Mouse (Mus musculus) adrenal gland, postnatal 4 days (tissue): ENCODE measurements around the gene Nr1h4. TPM values are rescaled to one million over a fixed set of nuclear protein-coding genes. Genes with fewer than 3 reads are reported as not detected.
"Not testable (repeated sequence)": the region's sequence is repeated elsewhere in the genome, so short reads cannot be mapped to it uniquely, and the experiment has no call there.

Experiments used
- DNase-seq, 2 experiments: peaks; one replicate each; pipeline ENCODE4 v3.0.0; 2021 to 2022; ENCODE audit warnings: low spot score in 2 of 2, mixed read lengths in 2 of 2
- long read RNA-seq, 2 experiments: library from polyadenylated mRNA; stranded (forward); transcript quantifications; one replicate each; pipeline ENCODE4 v2.0.0; 2021
- total RNA-seq, 2 experiments: library from RNA; stranded (reverse); gene quantifications; 2 replicates each; pipeline ENCODE4 v1.2.3; 2021

Gene Nr1h4
- total RNA-seq = 10 to 100 TPM; 21.0 to 27.0 TPM
- long read RNA-seq, experiment 1, partial matches to known transcripts = 1 of 20 reads
- long read RNA-seq, experiment 1, other reads (novel, unspliced or antisense) = 15 of 20 reads
- long read RNA-seq, experiment 2, partial matches to known transcripts = 4 of 16 reads
- long read RNA-seq, experiment 2, other reads (novel, unspliced or antisense) = 8 of 16 reads

GRCm38 (mm10) chr10:89532929-89533727 is at the start of gene Nr1h4:
TSS of gene Nr1h4 (minus strand) at chr10:89533585.
- DNase-seq = peak; percentile 18 to 54

GRCm38 (mm10) chr10:89578801-89579200 is 45.4 kb upstream of the Nr1h4 start:
- no peak for DNase-seq

GRCm38 (mm10) chr10:89577666-89578065 is 44.3 kb upstream of the Nr1h4 start:
- DNase-seq = no peak

GRCm38 (mm10) chr10:89573421-89573820 is 40.0 kb upstream of the Nr1h4 start:
- DNase-seq = no peak

GRCm38 (mm10) chr10:89572946-89573345 is 39.6 kb upstream of the Nr1h4 start:
- DNase-seq = no peak

- no peak for DNase-seq
Measured at GRCm38 (mm10) chr10:89567391-89567790, 34.0 kb upstream of the Nr1h4 start.

GRCm38 (mm10) chr10:89565301-89566022 is 32.1 kb upstream of the Nr1h4 start:
- no peak for DNase-seq

GRCm38 (mm10) chr10:89562113-89562512 is 28.7 kb upstream of the Nr1h4 start:
- DNase-seq = no peak

- no peak for DNase-seq
Measured at GRCm38 (mm10) chr10:89559351-89559750, 26.0 kb upstream of the Nr1h4 start.

- DNase-seq = not testable (repeated sequence)
Measured at GRCm38 (mm10) chr10:89554885-89555284, 21.5 kb upstream of the Nr1h4 start.

GRCm38 (mm10) chr10:89553855-89554254 is 20.5 kb upstream of the Nr1h4 start:
- DNase-seq = not testable (repeated sequence)

- DNase-seq = no peak
Measured at GRCm38 (mm10) chr10:89553015-89553414, 19.6 kb upstream of the Nr1h4 start.

GRCm38 (mm10) chr10:89551657-89552056 is 18.3 kb upstream of the Nr1h4 start:
- DNase-seq = no peak

- no peak for DNase-seq
Measured at GRCm38 (mm10) chr10:89548028-89548427, 14.6 kb upstream of the Nr1h4 start.

- DNase-seq = no peak
Measured at GRCm38 (mm10) chr10:89546989-89547388, 13.6 kb upstream of the Nr1h4 start.

- DNase-seq = no peak
Measured at GRCm38 (mm10) chr10:89543867-89544266, 10.5 kb upstream of the Nr1h4 start.

- DNase-seq = no peak
Measured at GRCm38 (mm10) chr10:89542321-89542720, 8.9 kb upstream of the Nr1h4 start.

- no peak for DNase-seq
Measured at GRCm38 (mm10) chr10:89532451-89532850, 934 bp downstream of the Nr1h4 start.

- no peak for DNase-seq
Measured at GRCm38 (mm10) chr10:89531976-89532375, 1.4 kb downstream of the Nr1h4 start.

- DNase-seq = no peak
Measured at GRCm38 (mm10) chr10:89531194-89531634, 2.2 kb downstream of the Nr1h4 start.

- DNase-seq = no peak
Measured at GRCm38 (mm10) chr10:89527054-89527453, 6.3 kb downstream of the Nr1h4 start.

GRCm38 (mm10) chr10:89525823-89526222 is 7.6 kb downstream of the Nr1h4 start:
- no peak for DNase-seq
